Mouse (Mus musculus): ENCODE measurements around the gene Map2k7. TPM values are rescaled to one million over a fixed set of nuclear protein-coding genes. Genes with fewer than 3 reads are reported as not detected.

Map2k7 gene
- polyA plus RNA-seq, 1 experiment, result 37.0 TPM

- Histone ChIP-seq H3K4me3 (ENCODE audit: insufficient read depth, low read length) (no peak overlapping the region), H3K4me1 (ENCODE audit: control insufficient read depth, insufficient read depth, low read length) (peaks cover 10% of the 10 kb centered on the region), H3K27ac (ENCODE audit: insufficient read depth, low read length) (peak overlapping the region; percentile 29)
- TF ChIP-seq CTCF (IDR thresholded peaks at IDR 0.05; ENCODE audit: borderline replicate concordance, insufficient read depth, low read length) (no peak), POLR2A (IDR thresholded peaks at IDR 0.05; ENCODE audit: low read depth, low read length) (no peak)
Observed at GRCm38 (mm10) chr8:4257350-4257749, 18.8 kb downstream of the Map2k7 start.

- peak overlapping the region; percentile 63 for H3K4me3 ChIP-seq (ENCODE audit: insufficient read depth, low read length)
- no peak; the same call in none of the 2 replicates for TF ChIP-seq POLR2A (IDR thresholded peaks at IDR 0.05; ENCODE audit: low read depth, low read length)
- TF ChIP-seq CTCF (IDR thresholded peaks at IDR 0.05; ENCODE audit: borderline replicate concordance, insufficient read depth, low read length), result peak; percentile 92
- peaks cover 10% of the 10 kb centered on the region for H3K4me1 ChIP-seq (ENCODE audit: control insufficient read depth, insufficient read depth, low read length)
- H3K27ac ChIP-seq (ENCODE audit: insufficient read depth, low read length), result peak overlapping the region; percentile 29; the same call in 1 of the 2 replicates
Observed at GRCm38 (mm10) chr8:4258233-4258632, 19.7 kb downstream of the Map2k7 start.

GRCm38 (mm10) chr8:4258678-4259077 lies 20.1 kb downstream of the Map2k7 start:
- peak; percentile 9; the same call in 1 of the 2 replicates for TF ChIP-seq POLR2A (IDR thresholded peaks at IDR 0.05; ENCODE audit: low read depth, low read length)
- no peak for TF ChIP-seq CTCF (IDR thresholded peaks at IDR 0.05; ENCODE audit: borderline replicate concordance, insufficient read depth, low read length)
- H3K4me1 ChIP-seq (ENCODE audit: control insufficient read depth, insufficient read depth, low read length), result peaks cover 10% of the 10 kb centered on the region
- H3K27ac ChIP-seq (ENCODE audit: insufficient read depth, low read length), result no peak overlapping the region
- peak overlapping the region; percentile 63 for H3K4me3 ChIP-seq (ENCODE audit: insufficient read depth, low read length)

GRCm38 (mm10) chr8:4259125-4259804 lies 20.7 kb downstream of the Map2k7 start, which contains the start of gene Ctxn1:
Gene Ctxn1 (minus strand): TSS chr8:4259274.
- TF ChIP-seq CTCF (IDR thresholded peaks at IDR 0.05; ENCODE audit: borderline replicate concordance, insufficient read depth, low read length), result no peak
- TF ChIP-seq POLR2A (IDR thresholded peaks at IDR 0.05; ENCODE audit: low read depth, low read length), result peak; percentile 90
- Histone ChIP-seq H3K4me1 (ENCODE audit: control insufficient read depth, insufficient read depth, low read length) (peaks cover 8% of the 10 kb centered on the region), H3K27ac (ENCODE audit: insufficient read depth, low read length) (peak within 1 kb of the TSS; percentile 48), H3K4me3 (ENCODE audit: insufficient read depth, low read length) (peak within 1 kb of the TSS; percentile 63)

GRCm38 (mm10) chr8:4259805-4260170 lies 21.2 kb downstream of the Map2k7 start:
- peaks cover 8% of the 10 kb centered on the region for H3K4me1 ChIP-seq (ENCODE audit: control insufficient read depth, insufficient read depth, low read length)
- no peak for TF ChIP-seq POLR2A (IDR thresholded peaks at IDR 0.05; ENCODE audit: low read depth, low read length)
- TF ChIP-seq CTCF (IDR thresholded peaks at IDR 0.05; ENCODE audit: borderline replicate concordance, insufficient read depth, low read length), result no peak
- no peak overlapping the region for H3K4me3 ChIP-seq (ENCODE audit: insufficient read depth, low read length)
- peak overlapping the region; percentile 48 for H3K27ac ChIP-seq (ENCODE audit: insufficient read depth, low read length)

GRCm38 (mm10) chr8:4263105-4263791 lies 24.7 kb downstream of the Map2k7 start:
- Histone ChIP-seq H3K4me3 (ENCODE audit: insufficient read depth, low read length) (no peak overlapping the region), H3K27ac (ENCODE audit: insufficient read depth, low read length) (no peak overlapping the region), H3K4me1 (ENCODE audit: control insufficient read depth, insufficient read depth, low read length) (no peaks in the 10 kb centered on the region)
- TF ChIP-seq CTCF (IDR thresholded peaks at IDR 0.05; ENCODE audit: borderline replicate concordance, insufficient read depth, low read length), result no peak

- Histone ChIP-seq H3K4me1 (ENCODE audit: control insufficient read depth, insufficient read depth, low read length) (no peaks in the 10 kb centered on the region), H3K27ac (ENCODE audit: insufficient read depth, low read length) (no peak overlapping the region), H3K4me3 (ENCODE audit: insufficient read depth, low read length) (no peak overlapping the region)
- TF ChIP-seq POLR2A (IDR thresholded peaks at IDR 0.05; ENCODE audit: low read depth, low read length), result no peak
- no peak for TF ChIP-seq CTCF (IDR thresholded peaks at IDR 0.05; ENCODE audit: borderline replicate concordance, insufficient read depth, low read length)
Observed at GRCm38 (mm10) chr8:4265160-4265914, 26.8 kb downstream of the Map2k7 start.

- TF ChIP-seq POLR2A (IDR thresholded peaks at IDR 0.05; ENCODE audit: low read depth, low read length) (no peak), CTCF (IDR thresholded peaks at IDR 0.05; ENCODE audit: borderline replicate concordance, insufficient read depth, low read length) (0 out of 2 replicates have a peak, but pooled peaks have one; percentile 9)
- no peak overlapping the region for H3K4me3 ChIP-seq (ENCODE audit: insufficient read depth, low read length)
- H3K4me1 ChIP-seq (ENCODE audit: control insufficient read depth, insufficient read depth, low read length), result no peaks in the 10 kb centered on the region
- H3K27ac ChIP-seq (ENCODE audit: insufficient read depth, low read length), result no peak overlapping the region
Observed at GRCm38 (mm10) chr8:4267627-4268026, 29.1 kb downstream of the Map2k7 start.

GRCm38 (mm10) chr8:4269609-4270008 lies 31.1 kb downstream of the Map2k7 start:
- no peak for TF ChIP-seq CTCF (IDR thresholded peaks at IDR 0.05; ENCODE audit: borderline replicate concordance, insufficient read depth, low read length)
- Histone ChIP-seq H3K27ac (ENCODE audit: insufficient read depth, low read length) (no peak overlapping the region), H3K4me1 (ENCODE audit: control insufficient read depth, insufficient read depth, low read length) (0 out of 2 replicates have a peak, but pooled peaks cover 3% of the 10 kb centered on the region), H3K4me3 (ENCODE audit: insufficient read depth, low read length) (no peak overlapping the region)

Data from embryonic fibroblast, embryonic 13.5 days (primary cell).